Mouse (Mus musculus): Measurements from ENCODE around the gene Isyna1. TPM values are rescaled to one million over a fixed set of nuclear protein-coding genes. Genes with fewer than 3 reads are reported as not detected.

Isyna1 gene
- total and polyA plus RNA-seq, 3 experiments = 84.1 to 189 TPM; not detected in 1

- TF ChIP-seq BHLHE40 (IDR thresholded peaks at IDR 0.05; ENCODE audit: borderline replicate concordance, low read depth, low read length) = no peak
- no peak for TF ChIP-seq RAD21 (IDR thresholded peaks at IDR 0.05; ENCODE audit: low read depth, low read length)
- TF ChIP-seq KAT2A (conservative IDR thresholded peaks at IDR 0.05; ENCODE audit: low read depth, low read length) = no peak
- no peak for TF ChIP-seq MXI1 (IDR thresholded peaks at IDR 0.05; ENCODE audit: low read depth, low read length)
- no peak for TF ChIP-seq USF2 (IDR thresholded peaks at IDR 0.05; ENCODE audit: borderline replicate concordance in 1 of 2, insufficient read depth in 1 of 2, low read depth in 1 of 2, low read length in 2 of 2)
- no peak for TF ChIP-seq UBTF (IDR thresholded peaks at IDR 0.05; ENCODE audit: borderline replicate concordance, insufficient read depth, low read depth, low read length)
- TF ChIP-seq POLR2A (IDR thresholded peaks at IDR 0.05; ENCODE audit: control insufficient read depth in 1 of 2, insufficient read depth in 1 of 2, low read depth in 1 of 2, low read length in 2 of 2, poor library complexity in 1 of 2) = no peak
- TF ChIP-seq TCF12 (IDR thresholded peaks at IDR 0.05; ENCODE audit: low read depth, low read length) = no peak
- no peak for TF ChIP-seq CHD1 (IDR thresholded peaks at IDR 0.05; ENCODE audit: low read depth, low read length)
- TF ChIP-seq TBP (IDR thresholded peaks at IDR 0.05; ENCODE audit: low read depth, low read length) = no peak
- no peak for TF ChIP-seq POLR2AphosphoS2 (IDR thresholded peaks at IDR 0.05; ENCODE audit: low read length)
- TF ChIP-seq MAFK (IDR thresholded peaks at IDR 0.05; ENCODE audit: borderline replicate concordance, low read depth, low read length) = no peak
- TF ChIP-seq NRF1 (IDR thresholded peaks at IDR 0.05; ENCODE audit: insufficient read depth, low read depth, low read length, poor library complexity, severe bottlenecking) = no peak
- Histone ChIP-seq H3K4me3 (ENCODE audit: control insufficient read depth in 1 of 2, insufficient read depth in 1 of 2, low read depth in 2 of 2, low read length in 2 of 2) (no peak overlapping the region), H3K27ac (ENCODE audit: control insufficient read depth, low read depth, low read length) (no peak overlapping the region), H3K36me3 (ENCODE audit: control insufficient read depth in 1 of 2, insufficient read depth in 2 of 2, low read length in 2 of 2) (peaks cover 0 to 30% of the 10 kb centered on the region in 2 experiments; a peak in 3 of 4 replicates), H3K9me3 (replicated peaks; ENCODE audit: insufficient read depth, low read length) (no peaks in the 10 kb centered on the region), H3K9ac (ENCODE audit: control insufficient read depth, low read depth, low read length, poor library complexity, severe bottlenecking) (no peak overlapping the region), H3K27me3 (ENCODE audit: control insufficient read depth in 1 of 2, insufficient read depth in 2 of 2, low read length in 2 of 2) (no peaks in the 10 kb centered on the region), H3K79me2 (ENCODE audit: control insufficient read depth, insufficient read depth, low read length, poor library complexity) (peaks cover 7% of the 10 kb centered on the region; the same call in 1 of the 2 replicates), H3K4me1 (ENCODE audit: control insufficient read depth in 1 of 2, insufficient read depth in 2 of 2, low read length in 2 of 2) (peaks cover 34 to 60% of the 10 kb centered on the region in 2 experiments)
- no peak for DNase-seq (ENCODE audit: low read depth, low spot score)
Observed at GRCm38 (mm10) chr8:70560564-70560963, 33.6 kb upstream of the Isyna1 start.

GRCm38 (mm10) chr8:70561357-70561756 is 32.8 kb upstream of the Isyna1 start:
- H3K79me2 ChIP-seq (ENCODE audit: control insufficient read depth, insufficient read depth, low read length, poor library complexity) = peaks cover 8% of the 10 kb centered on the region; the same call in 1 of the 2 replicates
- H3K4me1 ChIP-seq (ENCODE audit: control insufficient read depth in 1 of 2, insufficient read depth in 2 of 2, low read length in 2 of 2) = peaks cover 41 to 64% of the 10 kb centered on the region in 2 experiments
- no peak overlapping the region for H3K4me3 ChIP-seq (ENCODE audit: control insufficient read depth in 1 of 2, insufficient read depth in 1 of 2, low read depth in 2 of 2, low read length in 2 of 2)
- H3K36me3 ChIP-seq (ENCODE audit: control insufficient read depth in 1 of 2, insufficient read depth in 2 of 2, low read length in 2 of 2) = peaks cover 0 to 38% of the 10 kb centered on the region in 2 experiments; a peak in 3 of 4 replicates
- H3K9me3 ChIP-seq (replicated peaks; ENCODE audit: insufficient read depth, low read length) = no peaks in the 10 kb centered on the region
- H3K9ac ChIP-seq (ENCODE audit: control insufficient read depth, low read depth, low read length, poor library complexity, severe bottlenecking) = no peak overlapping the region
- DNase-seq (ENCODE audit: low read depth, low spot score) = peak; percentile 47
- no peaks in the 10 kb centered on the region for H3K27me3 ChIP-seq (ENCODE audit: control insufficient read depth in 1 of 2, insufficient read depth in 2 of 2, low read length in 2 of 2)
- H3K27ac ChIP-seq (ENCODE audit: control insufficient read depth, low read depth, low read length) = peak overlapping the region; percentile 25
- no peak for TF ChIP-seq EP300 (IDR thresholded peaks at IDR 0.05; ENCODE audit: low read depth in 1 of 2, low read length in 2 of 2)
- TF ChIP-seq ZKSCAN1 (IDR thresholded peaks at IDR 0.05; ENCODE audit: low read depth, low read length) = no peak
- no peak for TF ChIP-seq CTCF (IDR thresholded peaks at IDR 0.05 in 2 of 3, conservative IDR thresholded peaks at IDR 0.05 in 1 of 3; ENCODE audit: control insufficient read depth in 1 of 3, insufficient read depth in 1 of 3, low read depth in 2 of 3, low read length in 3 of 3, poor library complexity in 1 of 3, severe bottlenecking in 1 of 3)
- no peak for TF ChIP-seq TBP (IDR thresholded peaks at IDR 0.05; ENCODE audit: low read depth, low read length)
- no peak for TF ChIP-seq E2F4 (IDR thresholded peaks at IDR 0.05; ENCODE audit: borderline replicate concordance, low read depth, low read length)
- TF ChIP-seq POLR2A (IDR thresholded peaks at IDR 0.05; ENCODE audit: control insufficient read depth in 1 of 2, insufficient read depth in 1 of 2, low read depth in 1 of 2, low read length in 2 of 2, poor library complexity in 1 of 2) = no peak
- no peak for TF ChIP-seq MAZ (IDR thresholded peaks at IDR 0.05; ENCODE audit: low read depth, low read length)
- no peak for TF ChIP-seq MAX (IDR thresholded peaks at IDR 0.05; ENCODE audit: low read length)
- TF ChIP-seq ETS1 (IDR thresholded peaks at IDR 0.05; ENCODE audit: low read depth, low read length) = peak; percentile 66
- peak; percentile 48; the same call in 1 of the 2 replicates for TF ChIP-seq TAL1 (IDR thresholded peaks at IDR 0.05; ENCODE audit: low read length)

Measured in MEL (cell line).